Mouse (Mus musculus) kidney, embryonic 14.5 days (tissue): ENCODE measurements around the gene Pou6f2. TPM values are rescaled to one million over a fixed set of nuclear protein-coding genes. Genes with fewer than 3 reads are reported as not detected.

ENCODE experiments used
- ATAC-seq: fragments of 200-750 bp; cut with Nextera tagmentation; 2 replicates; pipeline ENCODE4 v1.8.0; 2017; ENCODE audit warnings: moderate number of reproducible peaks, mild to moderate bottlenecking, moderate TSS enrichment, moderate library complexity; ENCODE audit not compliant: low FRiP score, low TSS enrichment
- H3K27ac ChIP-seq: fragments of 300-500 bp; sonication (generic); 2 replicates; pipeline ENCODE4 v1.5.1; 2014; ENCODE audit warnings: low read depth, mild to moderate bottlenecking, low read length, moderate library complexity, mixed read lengths
- H3K27me3 ChIP-seq: fragments of 300-500 bp; sonication (generic); 2 replicates; pipeline ENCODE4 v1.6.1; 2014; ENCODE audit warnings: mild to moderate bottlenecking, low read length; ENCODE audit not compliant: control insufficient read depth, insufficient read depth
- H3K36me3 ChIP-seq: fragments of 300-500 bp; sonication (generic); 2 replicates; pipeline ENCODE4 v1.6.1; 2014; ENCODE audit warnings: low read length, mixed read lengths; ENCODE audit not compliant: control insufficient read depth, insufficient read depth
- H3K4me1 ChIP-seq: fragments of 300-500 bp; sonication (generic); 2 replicates; pipeline ENCODE4 v1.6.1; 2014; ENCODE audit warnings: low read length, mixed read lengths; ENCODE audit not compliant: control insufficient read depth, insufficient read depth
- H3K4me2 ChIP-seq: fragments of 300-500 bp; sonication (generic); replicated peaks from 2 replicates; pipeline ENCODE4 v1.6.1; 2014; ENCODE audit warnings: low read depth, mild to moderate bottlenecking, low read length
- H3K4me3 ChIP-seq: fragments of 300-500 bp; sonication (generic); 2 replicates; pipeline ENCODE4 v1.5.1; 2014; ENCODE audit warnings: mild to moderate bottlenecking, low read length
- H3K9ac ChIP-seq: fragments of 300-500 bp; sonication (generic); 2 replicates; pipeline ENCODE4 v1.6.1; 2014; ENCODE audit warnings: low read depth, mild to moderate bottlenecking, low read length, moderate library complexity
- H3K9me3 ChIP-seq: fragments of 300-500 bp; sonication (generic); 2 replicates; pipeline ENCODE4 v1.6.1; 2016; ENCODE audit warnings: low read length; ENCODE audit not compliant: control insufficient read depth
- WGBS: fragments of 180-500 bp; shearing (Covaris S2); extraction: QIAGEN DNeasy Blood & Tissue Kit; methylation state at CpG from one replicate; pipeline ENCODE4 v1.1.7; 2014; 5-methylcytosine and 5-hydroxymethylcytosine counted together
- polyA plus RNA-seq: library from polyadenylated mRNA; unstranded; fragments of >200 nt; fragmentation: Nextera tagmentation; extraction: Ambion mirVana; gene quantifications from 2 replicates; pipeline ENCODE4 v1.2.1, GENCODE M21; 2014

Gene Pou6f2
- polyA plus RNA-seq, 1 experiment from 2014 or later, result not detected

DNA sequence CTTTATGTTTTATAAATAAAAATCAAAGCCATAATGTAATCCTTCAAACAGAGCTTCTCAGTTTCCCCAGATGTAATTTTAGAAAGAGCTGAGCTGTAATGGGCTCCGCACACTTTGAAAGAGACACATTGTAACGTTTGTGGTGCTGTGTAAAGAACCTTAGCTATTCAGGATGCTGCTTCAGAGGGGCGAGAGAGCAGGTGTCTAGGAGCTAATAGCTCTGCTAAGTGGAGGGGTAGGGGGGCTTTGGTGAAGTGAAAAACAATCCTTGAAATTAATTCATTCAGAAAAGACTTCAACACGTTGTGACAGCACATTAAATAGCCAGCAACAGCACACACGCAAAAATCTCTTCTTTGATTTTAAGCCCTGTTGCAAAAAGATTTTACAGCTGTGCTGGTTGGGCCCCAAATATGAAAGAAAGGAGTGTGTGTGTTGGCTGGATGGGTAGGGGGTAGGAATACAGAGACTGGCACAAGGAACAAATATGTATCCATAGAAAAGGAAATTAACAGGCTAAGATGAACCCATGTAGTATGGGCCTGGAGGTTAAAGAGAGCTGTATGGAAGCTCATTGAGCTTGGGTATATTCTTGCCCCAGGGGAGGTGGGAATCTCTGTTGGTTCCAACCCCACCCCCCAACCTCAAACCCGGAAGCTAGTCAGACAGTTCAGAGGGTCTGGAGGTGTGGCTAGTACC lies 73.4 kb downstream of the Pou6f2 start:
- no peak overlapping the region for H3K27ac ChIP-seq
- no peaks in the 10 kb centered on the region for H3K4me1 ChIP-seq
- no peaks in the 10 kb centered on the region for H3K27me3 ChIP-seq
- ATAC-seq, result no peak
- no peak overlapping the region for H3K9ac ChIP-seq
- H3K4me2 ChIP-seq, result no peak overlapping the region
- H3K4me3 ChIP-seq, result no peak overlapping the region
- H3K9me3 ChIP-seq, result no peaks in the 10 kb centered on the region
- 67% methylated on average over 6 of the region's 6 CpGs for WGBS
- H3K36me3 ChIP-seq, result no peaks in the 10 kb centered on the region

- no peak overlapping the region for H3K4me2 ChIP-seq
These were observed 74.1 kb downstream of the Pou6f2 start for GRCm38 (mm10) chr13:18323407-18323806.

DNA sequence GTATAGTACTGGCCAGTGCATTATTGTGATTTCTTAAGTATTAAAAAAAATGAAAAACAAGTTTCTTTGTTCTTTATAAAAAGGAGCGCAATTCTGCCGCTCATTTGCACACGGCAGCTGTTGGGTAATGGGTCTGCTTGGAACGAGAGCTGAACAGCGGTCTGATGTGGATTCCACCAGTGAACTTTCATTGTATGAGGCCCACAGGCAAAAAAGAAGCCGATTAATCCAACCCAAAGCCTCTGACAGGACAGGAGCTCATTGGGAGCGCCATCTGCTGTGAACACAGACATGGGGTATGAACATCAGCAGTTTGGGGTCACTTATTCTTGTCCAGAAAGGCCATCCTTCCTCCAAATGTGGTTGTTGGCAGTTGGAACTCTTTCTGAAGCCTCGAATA lies 84.9 kb downstream of the Pou6f2 start:
- no peaks in the 10 kb centered on the region for H3K27me3 ChIP-seq
- H3K27ac ChIP-seq, result no peak overlapping the region
- ATAC-seq, result no peak
- H3K9ac ChIP-seq, result no peak overlapping the region
- no peak overlapping the region for H3K4me2 ChIP-seq
- WGBS, result 82% methylated on average over 8 of the region's 8 CpGs
- no peaks in the 10 kb centered on the region for H3K36me3 ChIP-seq
- H3K4me1 ChIP-seq, result no peaks in the 10 kb centered on the region
- H3K4me3 ChIP-seq, result no peak overlapping the region
- no peaks in the 10 kb centered on the region for H3K9me3 ChIP-seq

More at GRCm38 (mm10) chr13:18323407-18323806, 74.1 kb downstream of the Pou6f2 start:
- 84% methylated on average over 8 of the region's 8 CpGs for WGBS
- Histone ChIP-seq H3K4me1 (no peaks in the 10 kb centered on the region), H3K36me3 (no peaks in the 10 kb centered on the region), H3K27ac (no peak overlapping the region), H3K9ac (no peak overlapping the region), H3K4me3 (no peak overlapping the region), H3K9me3 (no peaks in the 10 kb centered on the region), H3K27me3 (no peaks in the 10 kb centered on the region)
- no peak for ATAC-seq

DNA sequence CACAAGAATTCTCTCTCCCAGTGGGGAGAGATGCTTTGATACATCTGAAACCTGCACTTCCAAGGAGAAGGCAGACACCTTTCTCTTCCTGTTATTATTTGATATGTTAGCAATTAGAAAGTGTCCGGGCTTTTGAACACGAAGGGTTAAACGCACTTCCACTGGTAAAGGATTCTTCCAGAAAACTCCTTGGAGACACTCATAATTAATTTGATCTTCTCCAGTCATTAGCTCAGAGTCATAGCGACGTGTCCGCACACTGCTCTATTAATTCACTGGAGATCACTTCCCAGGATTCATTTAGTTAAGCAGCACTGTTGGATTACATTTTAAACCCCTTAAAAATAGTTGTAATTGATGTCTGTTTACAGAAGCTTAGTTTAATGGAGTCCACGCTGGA lies 88.5 kb downstream of the Pou6f2 start:
- no peaks in the 10 kb centered on the region for H3K27me3 ChIP-seq
- no peaks in the 10 kb centered on the region for H3K4me1 ChIP-seq
- ATAC-seq, result no peak
- H3K4me2 ChIP-seq, result no peak overlapping the region
- H3K4me3 ChIP-seq, result no peak overlapping the region
- no peaks in the 10 kb centered on the region for H3K9me3 ChIP-seq
- no peaks in the 10 kb centered on the region for H3K36me3 ChIP-seq
- WGBS, result 70% methylated on average over 7 of the region's 7 CpGs
- no peak overlapping the region for H3K9ac ChIP-seq
- no peak overlapping the region for H3K27ac ChIP-seq

- Histone ChIP-seq H3K9me3 (no peaks in the 10 kb centered on the region), H3K4me2 (no peak overlapping the region), H3K9ac (no peak overlapping the region), H3K27ac (no peak overlapping the region), H3K4me1 (no peaks in the 10 kb centered on the region), H3K36me3 (no peaks in the 10 kb centered on the region), H3K27me3 (no peaks in the 10 kb centered on the region), H3K4me3 (no peak overlapping the region)
- no peak for ATAC-seq
- 75% methylated on average over 7 of the region's 7 CpGs for WGBS
These were observed 90.9 kb downstream of the Pou6f2 start for GRCm38 (mm10) chr13:18306506-18307145.

- Histone ChIP-seq H3K36me3 (no peaks in the 10 kb centered on the region), H3K27me3 (no peaks in the 10 kb centered on the region), H3K27ac (no peak overlapping the region), H3K4me2 (no peak overlapping the region), H3K9ac (no peak overlapping the region), H3K9me3 (no peaks in the 10 kb centered on the region), H3K4me3 (no peak overlapping the region), H3K4me1 (no peaks in the 10 kb centered on the region)
- WGBS, result 87% methylated on average over 1 of the region's 1 CpGs
- no peak for ATAC-seq
These were observed 97.5 kb downstream of the Pou6f2 start for GRCm38 (mm10) chr13:18299966-18300365.

DNA sequence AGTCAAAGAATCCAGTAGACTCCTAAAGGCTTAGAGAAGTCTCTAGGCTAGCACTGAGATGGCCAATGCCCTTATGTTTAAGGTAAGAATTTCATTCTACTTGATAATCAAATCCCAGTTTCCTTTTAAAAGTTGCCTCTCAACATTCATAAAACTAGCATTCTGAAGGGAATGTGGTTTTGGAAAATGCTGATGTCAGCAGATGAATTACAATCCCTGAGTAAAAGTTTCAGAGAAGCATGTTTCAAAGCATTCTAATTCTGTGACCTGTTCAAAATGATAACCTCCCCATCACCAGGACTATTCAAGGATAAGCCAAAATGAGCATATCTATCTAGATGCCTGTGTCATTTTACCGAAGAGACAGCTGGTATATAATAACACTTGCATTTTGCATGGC lies 104.0 kb downstream of the Pou6f2 start:
- Histone ChIP-seq H3K4me3 (no peak overlapping the region), H3K27me3 (no peaks in the 10 kb centered on the region), H3K9me3 (no peaks in the 10 kb centered on the region), H3K27ac (no peak overlapping the region), H3K9ac (no peak overlapping the region), H3K4me2 (no peak overlapping the region), H3K4me1 (no peaks in the 10 kb centered on the region), H3K36me3 (no peaks in the 10 kb centered on the region)
- no peak for ATAC-seq
- WGBS, result 88% methylated on average over 1 of the region's 1 CpGs

GRCm38 (mm10) chr13:18290253-18290914 lies 107.1 kb downstream of the Pou6f2 start:
- H3K27me3 ChIP-seq, result no peaks in the 10 kb centered on the region
- H3K27ac ChIP-seq, result no peak overlapping the region
- H3K9ac ChIP-seq, result no peak overlapping the region
- H3K36me3 ChIP-seq, result no peaks in the 10 kb centered on the region
- H3K4me3 ChIP-seq, result no peak overlapping the region
- no peaks in the 10 kb centered on the region for H3K4me1 ChIP-seq
- 72% methylated on average over 4 of the region's 4 CpGs for WGBS
- H3K4me2 ChIP-seq, result no peak overlapping the region
- no peaks in the 10 kb centered on the region for H3K9me3 ChIP-seq
- no peak for ATAC-seq

- Histone ChIP-seq H3K4me2 (no peak overlapping the region), H3K27me3 (no peaks in the 10 kb centered on the region), H3K9ac (no peak overlapping the region), H3K36me3 (no peaks in the 10 kb centered on the region), H3K9me3 (no peaks in the 10 kb centered on the region), H3K27ac (no peak overlapping the region), H3K4me1 (no peaks in the 10 kb centered on the region), H3K4me3 (no peak overlapping the region)
- 65% methylated on average over 7 of the region's 7 CpGs for WGBS
- ATAC-seq, result no peak
These were observed 110.0 kb downstream of the Pou6f2 start for GRCm38 (mm10) chr13:18287536-18287935.
